Mouse (Mus musculus): ENCODE data around the gene Rftn2.

DNA sequence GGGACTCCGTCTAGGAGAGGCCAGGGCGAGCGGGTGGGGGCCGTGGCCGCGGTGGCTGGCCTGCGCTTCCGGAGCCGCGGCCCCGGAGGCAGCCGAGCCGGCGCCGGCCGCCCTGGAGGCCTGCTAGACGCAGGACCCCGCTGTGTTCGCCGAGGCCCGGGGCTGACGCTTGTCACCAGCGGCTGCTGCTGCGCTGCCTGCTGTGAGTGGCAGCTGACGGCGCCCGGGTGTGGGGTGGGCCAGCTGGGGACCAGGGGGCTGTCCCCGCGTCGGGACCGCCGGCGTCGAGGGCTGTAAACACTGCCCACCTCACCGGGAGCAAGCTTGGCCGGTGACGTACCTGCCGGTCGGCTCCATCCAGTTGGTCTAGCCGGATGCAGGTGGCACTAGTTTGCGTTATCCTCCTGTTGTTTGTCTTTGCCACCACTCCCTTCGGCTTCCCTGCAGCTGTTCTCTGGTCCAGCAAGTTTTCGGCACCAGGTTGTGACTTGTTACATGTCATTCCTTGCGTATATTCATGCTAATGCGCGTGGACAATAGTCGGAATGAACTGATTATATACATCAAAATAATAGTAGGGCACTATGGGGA lies 95.1 kb downstream of the Rftn2 start:
- no peak for TF ChIP-seq CTCF (IDR thresholded peaks at IDR 0.05; ENCODE audit: extremely low read depth, insufficient read depth, low read length)
- TF ChIP-seq POLR2A (IDR thresholded peaks at IDR 0.05; ENCODE audit: extremely low read depth, insufficient read depth, low read length), result no peak
